Mouse (Mus musculus) ES-Bruce4 (cell line): ENCODE measurements around the gene Add3.

Source experiments
- CTCF ChIP-seq: IDR thresholded peaks from one replicate; pipeline ENCODE4 v1.8.1; 2011; ENCODE audit warnings: low read depth, low read length
- EP300 ChIP-seq: IDR thresholded peaks from 2 replicates; pipeline ENCODE4 v1.6.1; 2011; ENCODE audit warnings: low read depth, low read length; ENCODE audit not compliant: insufficient read depth
- POLR2A ChIP-seq: IDR thresholded peaks from one replicate; pipeline ENCODE4 v1.8.1; 2011; ENCODE audit warnings: low read length; ENCODE audit not compliant: insufficient read depth

GRCm38 (mm10) chr19:53119255-53119795, 20.9 kb upstream of the Add3 start:
- TF ChIP-seq CTCF: no peak
- no peak for TF ChIP-seq POLR2A
- no peak for TF ChIP-seq EP300
